Mouse (Mus musculus) embryonic facial prominence, embryonic 15.5 days (tissue): ENCODE data around the gene Lamp1. TPM values are rescaled to one million over a fixed set of nuclear protein-coding genes. Genes with fewer than 3 reads are reported as not detected.
"Not testable (repeated sequence)": the region's sequence is repeated elsewhere in the genome, so short reads cannot be mapped to it uniquely, and the experiment has no call there.

Source experiments
- ATAC-seq: fragments of 200-750 bp; cut with Nextera tagmentation; 2 replicates; pipeline ENCODE4 v1.8.0; 2017; ENCODE audit warnings: low read depth, moderate TSS enrichment; ENCODE audit not compliant: insufficient number of reproducible peaks, low FRiP score, low TSS enrichment
- H3K27ac ChIP-seq: fragments of 300-500 bp; sonication (generic); replicated peaks from 2 replicates; pipeline ENCODE4 v1.5.1; 2015; ENCODE audit warnings: mild to moderate bottlenecking, inconsistent platforms
- H3K27me3 ChIP-seq: fragments of 300-500 bp; sonication (generic); 2 replicates; pipeline ENCODE4 v1.6.1; 2015; ENCODE audit warnings: inconsistent platforms
- H3K36me3 ChIP-seq: fragments of 300-500 bp; sonication (generic); 2 replicates; pipeline ENCODE4 v1.6.1; 2015; ENCODE audit warnings: mild to moderate bottlenecking, inconsistent platforms
- H3K4me1 ChIP-seq: fragments of 300-500 bp; sonication (generic); 2 replicates; pipeline ENCODE4 v1.6.1; 2015; ENCODE audit warnings: inconsistent platforms
- H3K4me2 ChIP-seq: fragments of 300-500 bp; sonication (generic); replicated peaks from 2 replicates; pipeline ENCODE4 v1.6.1; 2015; ENCODE audit warnings: mild to moderate bottlenecking, inconsistent platforms
- H3K4me3 ChIP-seq: fragments of 300-500 bp; sonication (generic); replicated peaks from 2 replicates; pipeline ENCODE4 v1.5.1; 2015; ENCODE audit warnings: mild to moderate bottlenecking, inconsistent platforms
- H3K9ac ChIP-seq: fragments of 300-500 bp; sonication (generic); 2 replicates; pipeline ENCODE4 v1.6.1; 2015; ENCODE audit warnings: inconsistent platforms
- H3K9me3 ChIP-seq: fragments of 300-500 bp; sonication (generic); replicated peaks from 2 replicates; pipeline ENCODE4 v1.6.1; 2016; ENCODE audit warnings: inconsistent platforms
- WGBS: fragments of 180-500 bp; shearing (Covaris S2); methylation state at CpG from one replicate; pipeline ENCODE4 v1.1.7; 2015; 5-methylcytosine and 5-hydroxymethylcytosine counted together
- polyA plus RNA-seq: library from polyadenylated mRNA; unstranded; fragments of >200 nt; fragmentation: Nextera tagmentation; extraction: Ambion mirVana; gene quantifications from 2 replicates; pipeline ENCODE4 v1.2.1, GENCODE M21; 2015

Gene Lamp1
- polyA plus RNA-seq: 334 and 345 TPM in 2 replicates

- Histone ChIP-seq H3K4me2 (peak within 1 kb of the TSS; percentile 89), H3K9me3 (no peaks in the 10 kb centered on the region), H3K4me1 (peaks cover 21% of the 10 kb centered on the region), H3K4me3 (peak within 1 kb of the TSS; percentile 100), H3K27me3 (no peaks in the 10 kb centered on the region), H3K36me3 (no peaks in the 10 kb centered on the region), H3K9ac (peak within 1 kb of the TSS; percentile 95), H3K27ac (peak within 1 kb of the TSS; percentile 74)
- ATAC-seq: peak; percentile 93
- WGBS: 1% methylated on average over 49 of the region's 50 CpGs
Observed at GRCm38 (mm10) chr8:13158718-13159376, at the start of gene Lamp1. TSS of gene Lamp1 (plus strand) at chr8:13159161.

DNA sequence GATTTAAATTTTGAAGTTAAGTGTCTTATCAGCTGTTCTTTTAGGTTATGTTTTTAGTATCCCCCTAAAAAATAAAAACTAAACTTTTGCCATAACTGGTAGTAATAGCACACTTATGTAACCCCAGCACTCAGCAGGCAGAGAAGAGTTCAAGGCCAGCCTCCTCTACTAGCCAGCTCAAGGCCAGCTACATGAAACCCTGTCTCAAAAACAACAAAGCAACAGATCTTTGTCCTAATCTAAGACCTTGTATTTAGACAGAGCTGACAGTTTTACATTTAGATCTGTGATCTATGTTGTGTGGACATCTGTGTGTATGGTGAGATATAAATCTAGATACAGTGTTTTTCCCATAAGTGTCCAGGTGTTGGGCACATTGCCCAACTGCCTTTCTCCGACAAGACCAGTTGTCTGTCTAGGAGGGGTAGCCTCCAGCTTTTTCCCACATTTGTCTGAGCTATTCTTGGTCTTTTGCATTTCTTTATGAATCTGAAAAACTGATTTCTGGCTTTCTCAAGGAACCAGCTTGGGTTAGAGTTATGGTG is 49.5 kb upstream of the Lamp1 start:
- Histone ChIP-seq H3K27me3 (no peaks in the 10 kb centered on the region), H3K4me3 (no peak overlapping the region), H3K9ac (no peak overlapping the region), H3K4me1 (peaks cover 16% of the 10 kb centered on the region), H3K9me3 (no peaks in the 10 kb centered on the region), H3K36me3 (peaks cover 12% of the 10 kb centered on the region), H3K27ac (no peak overlapping the region), H3K4me2 (no peak overlapping the region)
- ATAC-seq: no peak
- WGBS: 56% methylated on average over 1 of the region's 1 CpGs

GRCm38 (mm10) chr8:13111917-13112316 is 47.0 kb upstream of the Lamp1 start:
- Histone ChIP-seq H3K27me3 (no peaks in the 10 kb centered on the region), H3K4me1 (peaks cover 10% of the 10 kb centered on the region), H3K27ac (no peak overlapping the region), H3K9me3 (no peaks in the 10 kb centered on the region), H3K36me3 (peaks cover 22% of the 10 kb centered on the region), H3K4me3 (no peak overlapping the region), H3K4me2 (no peak overlapping the region), H3K9ac (no peak overlapping the region)
- ATAC-seq: no peak
- 83% methylated on average over 11 of the region's 11 CpGs for WGBS

- H3K36me3 ChIP-seq: peaks cover 32% of the 10 kb centered on the region
- H3K9me3 ChIP-seq: no peaks in the 10 kb centered on the region
- peaks cover 2% of the 10 kb centered on the region; the same call in 1 of the 2 replicates for H3K4me1 ChIP-seq
- H3K27ac ChIP-seq: no peak overlapping the region
- no peak overlapping the region for H3K9ac ChIP-seq
- H3K4me3 ChIP-seq: no peak overlapping the region
- no peak for ATAC-seq
- 91% methylated on average over 4 of the region's 4 CpGs for WGBS
- no peaks in the 10 kb centered on the region for H3K27me3 ChIP-seq
- no peak overlapping the region for H3K4me2 ChIP-seq
Observed at GRCm38 (mm10) chr8:13113232-13113631, 45.7 kb upstream of the Lamp1 start.

DNA sequence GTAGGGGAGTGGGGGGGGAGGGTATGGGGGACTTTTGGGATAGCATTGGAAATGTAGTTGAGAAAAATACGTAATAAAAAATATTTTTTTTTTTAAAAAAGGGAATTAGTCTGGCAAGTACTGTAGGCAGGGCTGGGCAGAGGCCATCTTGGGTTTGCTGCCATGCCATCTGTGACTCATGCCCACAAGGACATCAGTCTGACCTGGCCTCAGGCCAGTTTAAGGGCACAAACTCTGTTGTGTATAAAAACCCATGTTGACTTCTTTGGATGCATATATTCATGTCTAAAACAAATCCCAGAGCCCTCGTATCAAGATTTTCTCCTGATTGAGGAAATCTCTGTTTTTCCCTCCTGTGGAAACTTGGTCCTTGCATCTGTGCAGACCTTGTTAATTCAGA is 41.9 kb upstream of the Lamp1 start:
- Histone ChIP-seq H3K4me2 (no peak overlapping the region), H3K36me3 (peaks cover 52% of the 10 kb centered on the region), H3K27me3 (no peaks in the 10 kb centered on the region), H3K4me3 (no peak overlapping the region), H3K9ac (no peak overlapping the region), H3K27ac (no peak overlapping the region), H3K9me3 (no peaks in the 10 kb centered on the region), H3K4me1 (no peaks in the 10 kb centered on the region)
- WGBS: 91% methylated on average over 2 of the region's 2 CpGs
- ATAC-seq: no peak

GRCm38 (mm10) chr8:13118516-13118915 is 40.4 kb upstream of the Lamp1 start:
- WGBS: 87% methylated on average over 3 of the region's 3 CpGs
- H3K36me3 ChIP-seq: peaks cover 60% of the 10 kb centered on the region

DNA sequence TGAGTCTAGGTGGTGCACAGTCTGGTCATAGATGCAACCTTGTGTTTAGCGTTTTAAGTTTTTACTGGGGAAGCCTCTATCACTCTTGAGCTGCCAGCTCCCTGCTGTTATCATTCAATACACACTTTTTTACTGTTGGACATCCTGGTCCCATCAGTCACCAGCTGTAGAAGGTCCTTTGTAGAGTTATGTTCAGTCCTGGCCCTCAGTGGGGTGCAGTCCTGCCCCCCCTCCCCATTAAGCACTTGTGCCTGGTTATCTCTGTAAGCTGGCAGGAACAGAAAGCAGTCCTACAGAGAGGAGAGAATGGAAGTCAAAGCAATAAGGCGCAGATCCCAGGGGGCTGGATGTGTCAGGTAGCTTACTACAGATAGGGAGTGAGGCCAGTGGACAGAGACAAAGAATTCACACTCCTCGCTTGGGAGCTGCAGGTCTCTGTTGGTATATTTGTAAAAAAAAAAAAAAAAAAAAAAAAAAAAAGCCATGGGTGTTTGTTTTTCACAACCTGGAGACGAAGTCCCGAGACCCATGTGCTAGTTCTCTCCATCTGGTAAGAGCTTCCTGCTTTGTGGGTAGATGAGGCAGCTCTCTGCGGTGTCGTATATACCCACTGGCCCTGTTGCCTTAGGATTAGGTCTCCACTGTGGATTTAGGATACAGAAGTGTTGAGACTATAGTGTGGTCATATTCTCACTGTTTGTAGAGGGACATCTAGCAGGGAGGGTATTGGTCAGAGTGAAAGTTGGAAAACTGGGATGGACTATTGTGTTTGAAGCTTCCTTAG is 37.9 kb upstream of the Lamp1 start:
- ATAC-seq: no peak
- Histone ChIP-seq H3K27me3 (no peaks in the 10 kb centered on the region), H3K4me2 (no peak overlapping the region), H3K4me3 (no peak overlapping the region), H3K4me1 (no peaks in the 10 kb centered on the region), H3K36me3 (peaks cover 66% of the 10 kb centered on the region), H3K27ac (no peak overlapping the region), H3K9ac (no peak overlapping the region), H3K9me3 (no peaks in the 10 kb centered on the region)
- WGBS: 93% methylated on average over 7 of the region's 7 CpGs

More at GRCm38 (mm10) chr8:13118516-13118915, 40.4 kb upstream of the Lamp1 start:
- Histone ChIP-seq H3K27ac (no peak overlapping the region), H3K4me3 (no peak overlapping the region), H3K9me3 (no peaks in the 10 kb centered on the region), H3K27me3 (no peaks in the 10 kb centered on the region), H3K4me1 (no peaks in the 10 kb centered on the region), H3K4me2 (no peak overlapping the region), H3K9ac (no peak overlapping the region)
- no peak for ATAC-seq

GRCm38 (mm10) chr8:13122887-13123421 is 36.0 kb upstream of the Lamp1 start:
- no peaks in the 10 kb centered on the region for H3K9me3 ChIP-seq
- H3K4me2 ChIP-seq: no peak overlapping the region
- H3K4me3 ChIP-seq: no peak overlapping the region
- ATAC-seq: no peak
- no peaks in the 10 kb centered on the region for H3K4me1 ChIP-seq
- H3K27me3 ChIP-seq: no peaks in the 10 kb centered on the region
- peaks cover 74% of the 10 kb centered on the region for H3K36me3 ChIP-seq
- H3K27ac ChIP-seq: no peak overlapping the region
- 88% methylated on average over 7 of the region's 7 CpGs for WGBS
- H3K9ac ChIP-seq: no peak overlapping the region

DNA sequence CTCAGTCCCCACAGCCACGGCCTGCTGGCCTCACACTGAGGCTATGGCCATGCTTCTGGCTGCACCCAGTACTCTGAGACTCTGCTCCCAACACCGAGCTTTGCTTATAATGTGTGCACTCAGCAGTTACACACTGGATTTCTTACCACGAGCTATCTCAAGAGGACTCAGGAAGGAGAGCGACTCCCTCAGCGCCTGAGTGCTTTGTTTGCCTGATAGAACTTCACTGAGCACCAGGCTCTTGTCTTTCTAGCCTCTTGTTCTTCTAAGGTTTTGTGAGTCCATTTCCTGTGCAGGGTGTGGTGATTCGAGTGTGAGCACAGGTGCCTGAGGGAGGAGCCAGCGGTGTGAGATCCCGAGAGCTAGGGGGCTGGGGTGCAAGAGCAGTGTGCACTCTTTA is 34.1 kb upstream of the Lamp1 start:
- H3K4me2 ChIP-seq: no peak overlapping the region
- ATAC-seq: no peak
- H3K4me3 ChIP-seq: no peak overlapping the region
- H3K9me3 ChIP-seq: no peaks in the 10 kb centered on the region
- H3K9ac ChIP-seq: no peak overlapping the region
- no peaks in the 10 kb centered on the region for H3K4me1 ChIP-seq
- H3K27ac ChIP-seq: no peak overlapping the region
- WGBS: 95% methylated on average over 8 of the region's 8 CpGs
- H3K27me3 ChIP-seq: no peaks in the 10 kb centered on the region
- peaks cover 83% of the 10 kb centered on the region for H3K36me3 ChIP-seq

DNA sequence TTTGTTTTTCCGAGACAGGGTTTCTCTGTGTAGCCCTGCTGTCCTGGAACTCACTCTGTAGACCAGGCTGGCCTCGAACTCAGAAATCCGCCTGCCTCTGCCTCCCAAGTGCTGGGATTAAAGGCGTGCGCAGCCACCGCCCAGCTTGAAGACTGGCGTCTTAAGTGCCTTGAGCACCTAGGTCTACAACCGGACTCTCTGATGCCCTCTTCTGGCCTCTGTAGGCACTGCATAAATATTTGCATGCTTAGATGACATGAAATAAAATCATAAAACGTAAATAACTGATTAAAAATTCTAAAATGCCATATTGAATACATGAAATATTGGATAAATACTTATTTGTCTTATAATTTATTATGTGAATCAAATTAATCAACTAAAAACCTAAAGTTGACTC is 26.7 kb upstream of the Lamp1 start:
- H3K4me1 ChIP-seq, H3K27me3 ChIP-seq, H3K4me3 ChIP-seq: not testable (repeated sequence)

DNA sequence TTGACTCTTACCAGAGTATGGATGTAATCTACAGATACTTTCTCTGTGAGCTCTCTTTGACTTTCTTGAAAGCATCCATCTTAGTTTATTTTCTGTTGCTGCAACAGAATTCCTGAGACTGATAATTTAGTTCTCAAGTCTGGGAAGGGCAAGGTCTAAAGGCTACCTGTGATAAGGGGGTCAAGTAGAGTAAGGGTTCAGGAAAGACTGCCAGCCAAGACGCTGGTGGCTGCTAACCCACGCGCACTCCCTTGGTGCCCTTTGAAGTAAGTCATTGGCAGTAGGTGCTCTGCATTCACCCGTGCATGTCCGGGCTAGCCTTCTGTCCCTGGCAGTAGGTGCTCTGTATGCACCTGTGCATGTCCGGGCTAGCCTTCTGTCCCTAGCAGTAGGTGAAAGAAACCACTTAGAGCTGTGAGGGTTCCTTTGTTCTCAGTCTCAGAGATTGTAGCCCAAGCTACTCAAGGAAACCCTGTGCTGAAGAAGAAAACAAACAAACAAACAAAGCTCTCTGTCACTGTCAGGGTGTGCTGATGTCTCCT is 19.2 kb upstream of the Lamp1 start:
- no peak overlapping the region for H3K9ac ChIP-seq
- no peak overlapping the region for H3K4me3 ChIP-seq
- WGBS: 90% methylated on average over 6 of the region's 6 CpGs
- no peak for ATAC-seq
- H3K4me1 ChIP-seq: no peaks in the 10 kb centered on the region
- H3K36me3 ChIP-seq: peaks cover 98% of the 10 kb centered on the region
- H3K27ac ChIP-seq: no peak overlapping the region
- H3K27me3 ChIP-seq: no peaks in the 10 kb centered on the region
- H3K4me2 ChIP-seq: no peak overlapping the region
- no peaks in the 10 kb centered on the region for H3K9me3 ChIP-seq

More for the DNA sequence above, 26.7 kb upstream of the Lamp1 start:
- H3K9ac ChIP-seq, ATAC-seq, H3K4me2 ChIP-seq, H3K27ac ChIP-seq, H3K9me3 ChIP-seq: not testable (repeated sequence)
- peaks cover 87% of the 10 kb centered on the region for H3K36me3 ChIP-seq
- 60% methylated on average over 9 of the region's 9 CpGs for WGBS
